Mouse (Mus musculus): ENCODE measurements around the gene Cd101. TPM values are rescaled to one million over a fixed set of nuclear protein-coding genes. Genes with fewer than 3 reads are reported as not detected.

Gene Cd101
- total RNA-seq, 2 experiments from 2014 or later: 0.74 to 1.0 TPM

- no peak for DNase-seq
Observed at GRCm38 (mm10) chr3:101041997-101042396, 12.6 kb upstream of the Cd101 start.

GRCm38 (mm10) chr3:101037984-101038545 is 8.7 kb upstream of the Cd101 start:
- DNase-seq: no peak

GRCm38 (mm10) chr3:101036001-101036400 is 6.6 kb upstream of the Cd101 start:
- no peak for DNase-seq

GRCm38 (mm10) chr3:101034509-101034908 is 5.2 kb upstream of the Cd101 start:
- DNase-seq: no peak

GRCm38 (mm10) chr3:101033644-101034043 is 4.3 kb upstream of the Cd101 start:
- DNase-seq: no peak

- DNase-seq: no peak
Observed at GRCm38 (mm10) chr3:101031456-101032142, 2.2 kb upstream of the Cd101 start.

- DNase-seq: no peak
Observed at GRCm38 (mm10) chr3:101030630-101031029, 1.3 kb upstream of the Cd101 start.

GRCm38 (mm10) chr3:101026741-101027140 is 2.6 kb downstream of the Cd101 start:
- no peak for DNase-seq

GRCm38 (mm10) chr3:101022967-101023366 is 6.4 kb downstream of the Cd101 start:
- no peak for DNase-seq

- DNase-seq: no peak
Observed at GRCm38 (mm10) chr3:101021481-101022051, 7.8 kb downstream of the Cd101 start.

GRCm38 (mm10) chr3:101021073-101021472 is 8.3 kb downstream of the Cd101 start:
- DNase-seq: no peak

GRCm38 (mm10) chr3:101018494-101018893 is 10.9 kb downstream of the Cd101 start:
- DNase-seq: no peak

- no peak for DNase-seq
Observed at GRCm38 (mm10) chr3:101016050-101016449, 13.3 kb downstream of the Cd101 start.

- DNase-seq: peak; percentile 4
Observed at GRCm38 (mm10) chr3:101015254-101015653, 14.1 kb downstream of the Cd101 start.

GRCm38 (mm10) chr3:101013536-101013935 is 15.8 kb downstream of the Cd101 start:
- no peak for DNase-seq

- DNase-seq: peak; percentile 4
Observed at GRCm38 (mm10) chr3:101013005-101013404, 16.4 kb downstream of the Cd101 start.

- DNase-seq: peak; percentile 4
Observed at GRCm38 (mm10) chr3:101012597-101012996, 16.8 kb downstream of the Cd101 start.

GRCm38 (mm10) chr3:101012131-101012571 is 17.2 kb downstream of the Cd101 start:
- peak; percentile 40 for DNase-seq

GRCm38 (mm10) chr3:101011203-101011600 is 18.2 kb downstream of the Cd101 start:
- no peak for DNase-seq

GRCm38 (mm10) chr3:101010589-101011202 is 18.7 kb downstream of the Cd101 start:
- DNase-seq: no peak

GRCm38 (mm10) chr3:101007112-101007782 is 22.1 kb downstream of the Cd101 start:
- DNase-seq: no peak

- DNase-seq: no peak
Observed at GRCm38 (mm10) chr3:101005392-101005791, 24.0 kb downstream of the Cd101 start.
